Mouse (Mus musculus) heart, embryonic 14.5 days (tissue): ENCODE data around the gene Apol6. TPM values are rescaled to one million over a fixed set of nuclear protein-coding genes. Genes with fewer than 3 reads are reported as not detected.

Source experiments
- ATAC-seq: fragments of 200-750 bp; cut with Nextera tagmentation; 2 replicates; pipeline ENCODE4 v1.8.0; 2017; ENCODE audit warnings: low read depth, moderate TSS enrichment; ENCODE audit not compliant: insufficient number of reproducible peaks, insufficient read depth, low FRiP score
- H3K27ac ChIP-seq, 2 experiments: fragments of 200-500 bp in 1 of 2; fragments of 300-500 bp in 1 of 2; sonication (generic) in 1 of 2; replicated peaks in 1 of 2; 2 replicates each; pipeline ENCODE4 v1.5.1; 2012 to 2014; ENCODE audit warnings: low read depth in 2 of 2, low read length in 2 of 2, control low read depth in 1 of 2, mild to moderate bottlenecking in 1 of 2, mixed read lengths in 1 of 2; ENCODE audit not compliant: control insufficient read depth in 1 of 2, insufficient read depth in 1 of 2
- H3K27me3 ChIP-seq: fragments of 300-500 bp; sonication (generic); 2 replicates; pipeline ENCODE4 v1.6.1; 2014; ENCODE audit warnings: mild to moderate bottlenecking, low read length, control low read depth; ENCODE audit not compliant: control insufficient read depth, insufficient read depth
- H3K36me3 ChIP-seq: fragments of 300-500 bp; sonication (generic); 2 replicates; pipeline ENCODE4 v1.6.1; 2014; ENCODE audit warnings: mild to moderate bottlenecking, control low read depth, low read length, mixed read lengths; ENCODE audit not compliant: control insufficient read depth, insufficient read depth
- H3K4me1 ChIP-seq, 2 experiments: fragments of 200-500 bp in 1 of 2; fragments of 300-500 bp in 1 of 2; sonication (generic) in 1 of 2; 2 replicates each; pipeline ENCODE4 v1.6.1; 2012 to 2014; ENCODE audit warnings: low read length in 2 of 2, control low read depth in 1 of 2, mixed read lengths in 1 of 2; ENCODE audit not compliant: control insufficient read depth in 2 of 2, insufficient read depth in 2 of 2
- H3K4me2 ChIP-seq: fragments of 300-500 bp; sonication (generic); 2 replicates; pipeline ENCODE4 v1.6.1; 2014; ENCODE audit warnings: mild to moderate bottlenecking, low read length
- H3K4me3 ChIP-seq, 2 experiments: fragments of 200-500 bp in 1 of 2; fragments of 300-500 bp in 1 of 2; sonication (generic) in 1 of 2; 2 replicates each; pipeline ENCODE4 v1.5.1; 2012 to 2014; ENCODE audit warnings: low read length in 2 of 2, mild to moderate bottlenecking in 2 of 2, control low read depth in 1 of 2, low read depth in 1 of 2, moderate library complexity in 1 of 2; ENCODE audit not compliant: control insufficient read depth in 1 of 2, insufficient read depth in 1 of 2
- H3K9ac ChIP-seq: fragments of 300-500 bp; sonication (generic); 2 replicates; pipeline ENCODE4 v1.6.1; 2014; ENCODE audit warnings: mild to moderate bottlenecking, low read length
- H3K9me3 ChIP-seq: fragments of 300-500 bp; sonication (generic); 2 replicates; pipeline ENCODE4 v1.6.1; 2016; ENCODE audit warnings: low read length, control low read depth; ENCODE audit not compliant: control insufficient read depth
- WGBS: fragments of 180-500 bp; shearing (Covaris S2); extraction: QIAGEN DNeasy Blood & Tissue Kit; methylation state at CpG from one replicate; pipeline ENCODE4 v1.1.7; 2014; 5-methylcytosine and 5-hydroxymethylcytosine counted together
- polyA plus RNA-seq: library from polyadenylated mRNA; unstranded; fragments of >200 nt; fragmentation: Nextera tagmentation; extraction: Ambion mirVana; gene quantifications from 2 replicates; pipeline ENCODE4 v1.2.1, GENCODE M21; 2014

The Apol6 gene
- polyA plus RNA-seq, 1 experiment from 2014 or later: 0.19 TPM

GRCm38 (mm10) chr15:77021056-77021455 lies 23.5 kb upstream of the Apol6 start:
- ATAC-seq: no peak
- no peaks in the 10 kb centered on the region for H3K27me3 ChIP-seq
- H3K4me1 ChIP-seq: peaks cover 64 to 70% of the 10 kb centered on the region in 2 experiments
- H3K36me3 ChIP-seq: peaks cover 14% of the 10 kb centered on the region
- no peaks in the 10 kb centered on the region for H3K9me3 ChIP-seq
- H3K4me3 ChIP-seq: peak overlapping the region; percentile 10 to 34
- H3K27ac ChIP-seq: peak overlapping the region; percentile 87 to 98
- H3K4me2 ChIP-seq: peak overlapping the region; percentile 63
- WGBS: 79% methylated on average over 3 of the region's 3 CpGs
- H3K9ac ChIP-seq: peak overlapping the region; percentile 75

GRCm38 (mm10) chr15:77021851-77022250 lies 22.7 kb upstream of the Apol6 start:
- Histone ChIP-seq H3K4me1 (peaks cover 58 to 64% of the 10 kb centered on the region in 2 experiments), H3K27ac (peak overlapping the region; percentile 87 to 98), H3K9ac (peak overlapping the region; percentile 75), H3K36me3 (peaks cover 6% of the 10 kb centered on the region), H3K4me2 (peak overlapping the region; percentile 63), H3K27me3 (no peaks in the 10 kb centered on the region), H3K9me3 (no peaks in the 10 kb centered on the region), H3K4me3 (peak overlapping the region; percentile 10 to 34)
- ATAC-seq: no peak
- 67% methylated on average over 4 of the region's 4 CpGs for WGBS

GRCm38 (mm10) chr15:77022401-77022957 lies 22.1 kb upstream of the Apol6 start:
- Histone ChIP-seq H3K9me3 (no peaks in the 10 kb centered on the region), H3K9ac (peak overlapping the region; percentile 75), H3K4me2 (peak overlapping the region; percentile 63), H3K4me3 (peak overlapping the region; percentile 10 to 34; a peak in 3 of 4 replicates), H3K27me3 (no peaks in the 10 kb centered on the region), H3K27ac (peak overlapping the region; percentile 87 to 98), H3K4me1 (peaks cover 58 to 67% of the 10 kb centered on the region in 2 experiments), H3K36me3 (peaks cover under 1% of the 10 kb centered on the region; the same call in 1 of the 2 replicates)
- ATAC-seq: peak; percentile 36; the same call in 1 of the 2 replicates
- WGBS: 40% methylated on average over 5 of the region's 5 CpGs

- H3K4me3 ChIP-seq: no peak overlapping the region
- no peak for ATAC-seq
- H3K9ac ChIP-seq: no peak overlapping the region; the same call in 1 of the 2 replicates
- H3K4me1 ChIP-seq: peaks cover 49 to 58% of the 10 kb centered on the region in 2 experiments
- no peaks in the 10 kb centered on the region for H3K36me3 ChIP-seq
- H3K27ac ChIP-seq: 0 out of 4 replicates have a peak overlapping the region, but pooled peaks of 1 of the 2 experiments have one; percentile 7
- H3K27me3 ChIP-seq: no peaks in the 10 kb centered on the region
- H3K9me3 ChIP-seq: no peaks in the 10 kb centered on the region
- 76% methylated on average over 5 of the region's 5 CpGs for WGBS
- no peak overlapping the region for H3K4me2 ChIP-seq
These were observed 18.5 kb upstream of the Apol6 start for GRCm38 (mm10) chr15:77025884-77026583.

GRCm38 (mm10) chr15:77027117-77027516 lies 17.4 kb upstream of the Apol6 start:
- Histone ChIP-seq H3K36me3 (no peaks in the 10 kb centered on the region), H3K9ac (peak overlapping the region; percentile 42; the same call in 1 of the 2 replicates), H3K9me3 (no peaks in the 10 kb centered on the region), H3K27ac (peak overlapping the region; percentile 64 to 90), H3K4me2 (no peak overlapping the region), H3K4me1 (peaks cover 44 to 54% of the 10 kb centered on the region in 2 experiments), H3K27me3 (no peaks in the 10 kb centered on the region), H3K4me3 (no peak overlapping the region)
- no peak for ATAC-seq
- 74% methylated on average over 3 of the region's 3 CpGs for WGBS

GRCm38 (mm10) chr15:77027675-77028074 lies 16.9 kb upstream of the Apol6 start:
- Histone ChIP-seq H3K4me3 (no peak overlapping the region), H3K27me3 (no peaks in the 10 kb centered on the region), H3K27ac (peak overlapping the region; percentile 64 to 90), H3K4me1 (peaks cover 38 to 48% of the 10 kb centered on the region in 2 experiments), H3K4me2 (no peak overlapping the region), H3K36me3 (no peaks in the 10 kb centered on the region), H3K9me3 (no peaks in the 10 kb centered on the region), H3K9ac (peak overlapping the region; percentile 42; the same call in 1 of the 2 replicates)
- WGBS: 55% methylated on average over 6 of the region's 6 CpGs
- 0 out of 2 replicates have a peak, but pooled peaks have one; percentile 29 for ATAC-seq

- Histone ChIP-seq H3K4me1 (peaks cover 33 to 44% of the 10 kb centered on the region in 2 experiments), H3K9me3 (no peaks in the 10 kb centered on the region), H3K36me3 (no peaks in the 10 kb centered on the region), H3K4me2 (peak overlapping the region; percentile 40), H3K27me3 (no peaks in the 10 kb centered on the region), H3K9ac (peak overlapping the region; percentile 59), H3K27ac (peak overlapping the region; percentile 60 to 90), H3K4me3 (no peak overlapping the region)
- WGBS: 27% methylated on average over 7 of the region's 7 CpGs
- ATAC-seq: peak; percentile 49; the same call in 1 of the 2 replicates
These were observed 15.1 kb upstream of the Apol6 start for GRCm38 (mm10) chr15:77029331-77029991.
